26 mouse cellular contexts compared by ENCODE assay signal in the genomic region with DNA sequence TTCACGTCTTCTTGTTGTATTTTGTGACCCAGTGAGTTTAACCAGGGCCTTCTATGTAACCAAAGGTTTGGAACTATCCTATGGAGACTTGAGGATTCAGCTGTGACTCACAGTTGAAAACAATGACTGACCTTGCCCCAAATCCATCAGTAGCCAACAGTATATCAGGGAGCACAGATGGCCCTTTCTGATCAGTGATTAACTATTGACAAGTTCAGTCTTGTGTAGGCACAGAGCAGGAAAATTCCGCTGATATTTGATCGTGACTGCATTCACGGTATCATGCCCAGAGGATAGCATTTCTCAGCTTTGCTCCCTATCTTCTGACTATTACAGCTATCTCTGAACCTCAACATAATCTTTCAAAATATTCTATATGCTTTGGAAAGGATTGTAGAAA.
A peak's percentile ranks its signal among the peaks of the same experiment; 100 is the strongest.
DNase-seq lines count a peak whose midpoint lies in the region; ATAC-seq and TF ChIP-seq lines count a peak whose summit lies in the region.
"Had no signal": no experiment of that assay in that cellular context is flagged by ENCODE, and none has a peak within 500 bp of the region (broad histone marks: within the 10 kb centered on the region; RNA-seq: fewer than 3 reads in every experiment).

No protein-coding gene starts in this region.

- H3K9me3 ChIP-seq in liver, embryonic 14.5 days (ENCODE audit: control insufficient read depth, low read length) = no peaks in the 10 kb centered on the region
- no peaks in the 10 kb centered on the region for H3K9me3 ChIP-seq in G1E (replicated peaks)
- H3K9me3 ChIP-seq: embryonic facial prominence, embryonic 13.5 days; embryonic facial prominence, embryonic 15.5 days; forebrain, embryonic 10.5 days; forebrain, embryonic 12.5 days had no signal

- H3K9ac ChIP-seq in liver, embryonic 14.5 days (replicated peaks) = no peak overlapping the region
- H3K9ac ChIP-seq: embryonic facial prominence, embryonic 13.5 days; embryonic facial prominence, embryonic 15.5 days; forebrain, embryonic 12.5 days had no signal

- no peak overlapping the region for H3K4me3 ChIP-seq in liver, embryonic 14.5 days (ENCODE audit: insufficient read depth in 1 of 2, low read depth in 2 of 2, low read length in 2 of 2)
- no peak overlapping the region for H3K4me3 ChIP-seq in G1E (ENCODE audit: low read depth, low read length)
- H3K4me3 ChIP-seq: embryonic facial prominence, embryonic 13.5 days; embryonic facial prominence, embryonic 15.5 days; forebrain, embryonic 10.5 days; forebrain, embryonic 12.5 days had no signal

- peaks cover 0 to 3% of the 10 kb centered on the region in 2 experiments; a peak in 1 of 4 replicates for H3K4me1 ChIP-seq in liver, embryonic 14.5 days (replicated peaks; ENCODE audit: control insufficient read depth in 2 of 2, insufficient read depth in 2 of 2, low read length in 1 of 2)
- H3K4me1 ChIP-seq in G1E (ENCODE audit: insufficient read depth, low read depth, low read length) = peaks cover 14% of the 10 kb centered on the region
- H3K4me1 ChIP-seq: embryonic facial prominence, embryonic 13.5 days; embryonic facial prominence, embryonic 15.5 days; forebrain, embryonic 10.5 days; forebrain, embryonic 12.5 days had no signal

- 58% methylated on average over 4 of the region's 4 CpGs for WGBS in liver, embryonic 14.5 days (ENCODE audit: insufficient replicate concordance)

- no peaks in the 10 kb centered on the region for H3K36me3 ChIP-seq in liver, embryonic 14.5 days (replicated peaks; ENCODE audit: control insufficient read depth, insufficient read depth, low read depth)
- H3K36me3 ChIP-seq in G1E (replicated peaks) = no peaks in the 10 kb centered on the region
- H3K36me3 ChIP-seq: embryonic facial prominence, embryonic 13.5 days; embryonic facial prominence, embryonic 15.5 days; forebrain, embryonic 10.5 days; forebrain, embryonic 12.5 days had no signal

- no peak overlapping the region for H3K4me2 ChIP-seq in liver, embryonic 14.5 days (ENCODE audit: low read depth)
- H3K4me2 ChIP-seq: embryonic facial prominence, embryonic 13.5 days; embryonic facial prominence, embryonic 15.5 days; forebrain, embryonic 12.5 days had no signal

- peak; percentile 3 for DNase-seq in adrenal gland, adult 2 months
- DNase-seq in adrenal gland, postnatal 36 days = no peak
- DNase-seq in liver, embryonic 14.5 days (ENCODE audit: low read depth in 3 of 3, low spot score in 3 of 3) = no peak
- DNase-seq in liver = no peak
- DNase-seq in G1E (ENCODE audit: low spot score) = no peak
- no peak for DNase-seq in gastrocnemius, postnatal 14 days
- no peak for DNase-seq in layer of hippocampus, postnatal 36 days
- DNase-seq: adrenal gland, adult 8-10 months; adrenal gland, postnatal 14 days; B cell, adult 2 months; cerebellum, adult 11 months; cerebellum, adult 18-20 months; cerebellum, adult 8-10 months; cerebellum, adult 9-11 months; cerebellum, postnatal 14 days; cerebellum, postnatal 36 days; embryo, embryonic 11 days had no signal

- H3K27me3 ChIP-seq in liver, embryonic 14.5 days (ENCODE audit: control insufficient read depth, insufficient read depth, low read length) = no peaks in the 10 kb centered on the region
- no peaks in the 10 kb centered on the region for H3K27me3 ChIP-seq in G1E (ENCODE audit: insufficient read depth, low read length)
- H3K27me3 ChIP-seq: CH12.LX; embryonic facial prominence, embryonic 13.5 days; embryonic facial prominence, embryonic 15.5 days; forebrain, embryonic 12.5 days had no signal

- H3K27ac ChIP-seq in liver, embryonic 14.5 days = no peak overlapping the region
- H3K27ac ChIP-seq: embryonic facial prominence, embryonic 13.5 days; embryonic facial prominence, embryonic 15.5 days; forebrain, embryonic 10.5 days; forebrain, embryonic 12.5 days had no signal

- peak; percentile 47; the same call in 1 of the 2 replicates for ATAC-seq in liver, embryonic 14.5 days (ENCODE audit: insufficient read depth)
- peak; percentile 75 for ATAC-seq in G1E (ENCODE audit: extremely low read depth, insufficient number of reproducible peaks, low FRiP score, poor library complexity, severe bottlenecking)
- ATAC-seq in erythroid progenitor cell, adult 5-6 weeks (replicated peaks; ENCODE audit: low FRiP score, poor library complexity, severe bottlenecking) = peak; percentile 39; the same call in 1 of the 2 replicates
- ATAC-seq: CD4-positive, CD25-positive, alpha-beta regulatory T cell, adult 4 months; forebrain, embryonic 14.5 days; forebrain, embryonic 16.5 days had no signal

- intact Hi-C loops in gastrocnemius, postnatal 14 days (cut with DNase I; ENCODE audit: low total_unique reads) = no loop called here

- TF ChIP-seq CTCF in liver, embryonic 14.5 days (IDR thresholded peaks at IDR 0.05; ENCODE audit: low read depth) = no peak
- TF ChIP-seq CTCF in G1E (IDR thresholded peaks at IDR 0.05; ENCODE audit: low read depth, low read length) = no peak

- TF ChIP-seq EP300 in liver, embryonic 14.5 days (IDR thresholded peaks at IDR 0.05; ENCODE audit: low read depth) = no peak
